Mouse (Mus musculus) liver, postnatal 0 days (tissue): ENCODE measurements around the gene Cobll1.

Experiments
- CTCF ChIP-seq: sonication (generic); IDR thresholded peaks from 2 replicates; pipeline ENCODE4 v1.5.1; 2016; ENCODE audit warnings: antibody characterized with exemption, low read depth
- EP300 ChIP-seq: IDR thresholded peaks from 2 replicates; pipeline ENCODE4 v1.6.1; 2016; ENCODE audit warnings: antibody characterized with exemption, low read depth, mild to moderate bottlenecking

GRCm38 (mm10) chr2:65223012-65223411, 16.2 kb downstream of the Cobll1 start:
- TF ChIP-seq CTCF = no peak
- no peak for TF ChIP-seq EP300
